Comparison of ENCODE assay signal across 19 mouse cellular contexts in genomic region chr1:161005526-161005925, GRCm38 (mm10).
"Had no signal": no experiment of that assay in that cellular context is flagged by ENCODE, and none has a peak within 500 bp of the region (broad histone marks: within the 10 kb centered on the region; RNA-seq: fewer than 3 reads in every experiment).

No protein-coding gene starts in this region.

- H3K27ac ChIP-seq: midbrain, embryonic 10.5 days; midbrain, embryonic 12.5 days; neural tube, embryonic 13.5 days; neural tube, embryonic 15.5 days had no signal

- ATAC-seq: liver, postnatal 0 days; midbrain, embryonic 16.5 days had no signal

- H3K9me3 ChIP-seq: midbrain, embryonic 10.5 days; midbrain, embryonic 12.5 days; neural tube, embryonic 13.5 days; neural tube, embryonic 15.5 days had no signal

- DNase-seq: liver, postnatal 0 days; lung, embryonic 14.5 days; lung, postnatal 10 days; lung, postnatal 4 days; midbrain, embryonic 14.5 days; retina, postnatal 1 day; right cerebral cortex, adult 18-20 months; right cerebral cortex, postnatal 25 days; right cerebral cortex, postnatal 4 days; spleen, adult 18-20 months; thymus, adult 18-20 months; thymus, postnatal 14 days; thymus, postnatal 36 days had no signal

- H3K4me3 ChIP-seq: midbrain, embryonic 10.5 days; midbrain, embryonic 12.5 days; myocyte; neural tube, embryonic 13.5 days; neural tube, embryonic 15.5 days had no signal

- H3K27me3 ChIP-seq: midbrain, embryonic 12.5 days; neural tube, embryonic 13.5 days; neural tube, embryonic 15.5 days had no signal

- H3K4me2 ChIP-seq: lung, embryonic 14.5 days; midbrain, embryonic 12.5 days; neural tube, embryonic 13.5 days; neural tube, embryonic 15.5 days had no signal

- H3K9ac ChIP-seq: liver, postnatal 0 days; lung, embryonic 14.5 days; midbrain, embryonic 12.5 days; neural tube, embryonic 13.5 days; neural tube, embryonic 15.5 days had no signal

- H3K4me1 ChIP-seq: midbrain, embryonic 12.5 days; neural tube, embryonic 13.5 days; neural tube, embryonic 15.5 days had no signal
